Mouse (Mus musculus): Measurements from ENCODE around the gene Smpd4. TPM values are rescaled to one million over a fixed set of nuclear protein-coding genes. Genes with fewer than 3 reads are reported as not detected.
"Not testable (repeated sequence)": the region's sequence is repeated elsewhere in the genome, so short reads cannot be mapped to it uniquely, and the experiment has no call there.

Gene Smpd4
- total RNA-seq (2015) (35.2 and 35.7 TPM in 2 replicates), total RNA-seq (2017) (27.0 and 31.0 TPM in 2 replicates)

GRCm38 (mm10) chr16:17619198-17620105, at the start of gene Smpd4:
Gene Smpd4, plus strand, starts transcription at chr16:17619354.
- ATAC-seq (ENCODE audit: poor library complexity, severe bottlenecking): peak; percentile 81

- peak; percentile 49 for ATAC-seq (ENCODE audit: poor library complexity, severe bottlenecking)
Observed at GRCm38 (mm10) chr16:17575870-17576824, 43.0 kb upstream of the Smpd4 start.

GRCm38 (mm10) chr16:17576825-17577215, 42.3 kb upstream of the Smpd4 start:
- ATAC-seq (ENCODE audit: poor library complexity, severe bottlenecking): no peak

GRCm38 (mm10) chr16:17583064-17583463, 36.1 kb upstream of the Smpd4 start, which contains the start of gene Slc7a4:
Gene Slc7a4, minus strand, starts transcription at chr16:17583214.
- ATAC-seq (ENCODE audit: poor library complexity, severe bottlenecking): no peak

- ATAC-seq (ENCODE audit: poor library complexity, severe bottlenecking): no peak
Observed at GRCm38 (mm10) chr16:17584555-17584954, 34.6 kb upstream of the Smpd4 start.

- no peak for ATAC-seq (ENCODE audit: poor library complexity, severe bottlenecking)
Observed at GRCm38 (mm10) chr16:17590731-17591130, 28.4 kb upstream of the Smpd4 start.

GRCm38 (mm10) chr16:17600944-17601562, 18.1 kb upstream of the Smpd4 start:
- no peak for ATAC-seq (ENCODE audit: poor library complexity, severe bottlenecking)

GRCm38 (mm10) chr16:17604941-17605340, 14.2 kb upstream of the Smpd4 start:
- ATAC-seq (ENCODE audit: poor library complexity, severe bottlenecking): no peak

GRCm38 (mm10) chr16:17605684-17606083, 13.5 kb upstream of the Smpd4 start:
- ATAC-seq (ENCODE audit: poor library complexity, severe bottlenecking): no peak

- no peak for ATAC-seq (ENCODE audit: poor library complexity, severe bottlenecking)
Observed at GRCm38 (mm10) chr16:17611383-17611782, 7.8 kb upstream of the Smpd4 start.

GRCm38 (mm10) chr16:17614740-17615139, 4.4 kb upstream of the Smpd4 start:
- ATAC-seq (ENCODE audit: poor library complexity, severe bottlenecking): not testable (repeated sequence)

- no peak for ATAC-seq (ENCODE audit: poor library complexity, severe bottlenecking)
Observed at GRCm38 (mm10) chr16:17616212-17616611, 2.9 kb upstream of the Smpd4 start.

- ATAC-seq (ENCODE audit: poor library complexity, severe bottlenecking): peak; percentile 76
Observed at GRCm38 (mm10) chr16:17617922-17618565, 1.1 kb upstream of the Smpd4 start.

GRCm38 (mm10) chr16:17621936-17622335, 2.8 kb downstream of the Smpd4 start:
- ATAC-seq (ENCODE audit: poor library complexity, severe bottlenecking): no peak

- ATAC-seq (ENCODE audit: poor library complexity, severe bottlenecking): 0 out of 2 replicates have a peak, but pooled peaks have one; percentile 45
Observed at GRCm38 (mm10) chr16:17625488-17626268, 6.5 kb downstream of the Smpd4 start.

- no peak for ATAC-seq (ENCODE audit: poor library complexity, severe bottlenecking)
Observed at GRCm38 (mm10) chr16:17626269-17626555, 7.1 kb downstream of the Smpd4 start.

GRCm38 (mm10) chr16:17632580-17632979, 13.4 kb downstream of the Smpd4 start:
- ATAC-seq (ENCODE audit: poor library complexity, severe bottlenecking): no peak

- no peak for ATAC-seq (ENCODE audit: poor library complexity, severe bottlenecking)
Observed at GRCm38 (mm10) chr16:17633481-17634181, 14.5 kb downstream of the Smpd4 start.

- no peak for ATAC-seq (ENCODE audit: poor library complexity, severe bottlenecking)
Observed at GRCm38 (mm10) chr16:17636904-17637303, 17.8 kb downstream of the Smpd4 start.
